Mouse (Mus musculus) midbrain, postnatal 0 days (tissue): ENCODE measurements around the gene Pcdh17. TPM values are rescaled to one million over a fixed set of nuclear protein-coding genes. Genes with fewer than 3 reads are reported as not detected.

Experiments used
- ATAC-seq: fragments of 200-750 bp; cut with Nextera tagmentation; 2 replicates; pipeline ENCODE4 v1.8.0; 2017; ENCODE audit warnings: moderate number of reproducible peaks, mild to moderate bottlenecking, moderate TSS enrichment, moderate library complexity; ENCODE audit not compliant: low FRiP score
- DNase-seq: peaks from one replicate; pipeline ENCODE4 v3.0.0-alpha.2; 2015; ENCODE audit warnings: low spot score
- H3K27ac ChIP-seq: fragments of 300-500 bp; sonication (generic); 2 replicates; pipeline ENCODE4 v1.5.1; 2014; ENCODE audit warnings: low read depth, mild to moderate bottlenecking, low read length, mixed read lengths
- H3K27me3 ChIP-seq: fragments of 300-500 bp; sonication (generic); 2 replicates; pipeline ENCODE4 v1.6.1; 2014; ENCODE audit warnings: low read length, control low read depth, mixed read lengths; ENCODE audit not compliant: insufficient read depth
- H3K36me3 ChIP-seq: fragments of 300-500 bp; sonication (generic); 2 replicates; pipeline ENCODE4 v1.6.1; 2014; ENCODE audit warnings: low read length, control low read depth, mixed read lengths; ENCODE audit not compliant: insufficient read depth
- H3K4me1 ChIP-seq: fragments of 300-500 bp; sonication (generic); 2 replicates; pipeline ENCODE4 v1.6.1; 2014; ENCODE audit warnings: mild to moderate bottlenecking, control low read depth, antibody characterized with exemption, low read length, mixed read lengths; ENCODE audit not compliant: insufficient read depth
- H3K4me2 ChIP-seq: fragments of 300-500 bp; sonication (generic); 2 replicates; pipeline ENCODE4 v1.6.1; 2014; ENCODE audit warnings: low read depth, mild to moderate bottlenecking, low read length, mixed read lengths; ENCODE audit not compliant: poor library complexity, severe bottlenecking
- H3K4me3 ChIP-seq: fragments of 300-500 bp; sonication (generic); 2 replicates; pipeline ENCODE4 v1.5.1; 2014; ENCODE audit warnings: low read depth, mild to moderate bottlenecking, low read length, moderate library complexity
- H3K9ac ChIP-seq: fragments of 300-500 bp; sonication (generic); replicated peaks from 2 replicates; pipeline ENCODE4 v1.6.1; 2014; ENCODE audit warnings: mild to moderate bottlenecking, low read length, moderate library complexity, mixed read lengths; ENCODE audit not compliant: poor library complexity, severe bottlenecking
- H3K9me3 ChIP-seq: fragments of 300-500 bp; sonication (generic); 2 replicates; pipeline ENCODE4 v1.6.1; 2016; ENCODE audit warnings: low read length, control low read depth
- CTCF ChIP-seq: IDR thresholded peaks from 2 replicates; pipeline ENCODE4 v1.5.1; 2016; ENCODE audit warnings: antibody characterized with exemption, mild to moderate bottlenecking
- WGBS: fragments of 180-500 bp; shearing (Covaris S2); extraction: QIAGEN DNeasy Blood & Tissue Kit; methylation state at CpG from one replicate; pipeline ENCODE4 v1.1.7; 2014; 5-methylcytosine and 5-hydroxymethylcytosine counted together
- polyA plus RNA-seq: library from polyadenylated mRNA; unstranded; fragments of >200 nt; fragmentation: Nextera tagmentation; extraction: Ambion mirVana; gene quantifications from 2 replicates; pipeline ENCODE4 v1.2.1, GENCODE M21; 2015
- total RNA-seq: library from RNA; depleted of rRNA; stranded (reverse); fragments of >200 nt; gene quantifications from 2 replicates; pipeline ENCODE4 v1.2.3, GENCODE M21; 2014

The Pcdh17 gene
- total and polyA plus RNA-seq, 2 experiments from 2014 or later = 42.2 to 79.3 TPM

GRCm38 (mm10) chr14:84511010-84511409 is 67.6 kb downstream of the Pcdh17 start:
- H3K4me2 ChIP-seq = no peak overlapping the region
- H3K4me1 ChIP-seq = no peaks in the 10 kb centered on the region
- no peaks in the 10 kb centered on the region for H3K9me3 ChIP-seq
- H3K36me3 ChIP-seq = no peaks in the 10 kb centered on the region
- H3K27me3 ChIP-seq = no peaks in the 10 kb centered on the region
- H3K9ac ChIP-seq = no peak overlapping the region
- no peak overlapping the region for H3K4me3 ChIP-seq
- 98% methylated on average over 2 of the region's 2 CpGs for WGBS
- DNase-seq = no peak
- ATAC-seq = no peak
- no peak overlapping the region for H3K27ac ChIP-seq
- TF ChIP-seq CTCF = no peak

- H3K4me2 ChIP-seq = no peak overlapping the region
- no peaks in the 10 kb centered on the region for H3K9me3 ChIP-seq
- DNase-seq (no peak), ATAC-seq (no peak)
- WGBS = 8% methylated on average over 2 of the region's 2 CpGs
- H3K27me3 ChIP-seq = no peaks in the 10 kb centered on the region
- H3K36me3 ChIP-seq = peaks cover 5% of the 10 kb centered on the region; the same call in 1 of the 2 replicates
- H3K27ac ChIP-seq = no peak overlapping the region
- H3K4me1 ChIP-seq = no peaks in the 10 kb centered on the region
- TF ChIP-seq CTCF = no peak
- no peak overlapping the region for H3K9ac ChIP-seq
- H3K4me3 ChIP-seq = no peak overlapping the region
Measured at GRCm38 (mm10) chr14:84532397-84532796, 89.0 kb downstream of the Pcdh17 start.

GRCm38 (mm10) chr14:84535264-84535663 is 91.9 kb downstream of the Pcdh17 start:
- Histone ChIP-seq H3K27ac (no peak overlapping the region), H3K36me3 (peaks cover 5% of the 10 kb centered on the region; the same call in 1 of the 2 replicates), H3K9me3 (no peaks in the 10 kb centered on the region), H3K4me3 (no peak overlapping the region), H3K9ac (no peak overlapping the region), H3K4me2 (no peak overlapping the region), H3K4me1 (no peaks in the 10 kb centered on the region), H3K27me3 (no peaks in the 10 kb centered on the region)
- TF ChIP-seq CTCF = no peak
- DNase-seq (no peak), ATAC-seq (no peak)

- ATAC-seq = no peak
- 82% methylated on average over 3 of the region's 3 CpGs for WGBS
- Histone ChIP-seq H3K9me3 (no peaks in the 10 kb centered on the region), H3K4me3 (no peak overlapping the region), H3K9ac (no peak overlapping the region), H3K4me1 (no peaks in the 10 kb centered on the region; the same call in 1 of the 2 replicates), H3K4me2 (no peak overlapping the region), H3K36me3 (no peaks in the 10 kb centered on the region), H3K27ac (no peak overlapping the region), H3K27me3 (no peaks in the 10 kb centered on the region)
- DNase-seq = peak; percentile 26
- TF ChIP-seq CTCF = no peak
Measured at GRCm38 (mm10) chr14:84541838-84542237, 98.5 kb downstream of the Pcdh17 start.

- H3K4me3 ChIP-seq = no peak overlapping the region
- no peak overlapping the region for H3K4me2 ChIP-seq
- no peaks in the 10 kb centered on the region for H3K9me3 ChIP-seq
- no peak for ATAC-seq
- H3K9ac ChIP-seq = no peak overlapping the region
- no peaks in the 10 kb centered on the region for H3K27me3 ChIP-seq
- TF ChIP-seq CTCF = no peak
- 49% methylated on average over 2 of the region's 2 CpGs for WGBS
- H3K36me3 ChIP-seq = no peaks in the 10 kb centered on the region
- H3K4me1 ChIP-seq = no peaks in the 10 kb centered on the region; the same call in 1 of the 2 replicates
- DNase-seq = no peak
- H3K27ac ChIP-seq = no peak overlapping the region
Measured at GRCm38 (mm10) chr14:84545968-84546367, 102.6 kb downstream of the Pcdh17 start.

- no peak for TF ChIP-seq CTCF
- no peak overlapping the region for H3K27ac ChIP-seq
- H3K4me3 ChIP-seq = no peak overlapping the region
- H3K4me1 ChIP-seq = no peaks in the 10 kb centered on the region; the same call in 1 of the 2 replicates
- no peaks in the 10 kb centered on the region for H3K36me3 ChIP-seq
- ATAC-seq (peak; percentile 66; the same call in 1 of the 2 replicates), DNase-seq (peak; percentile 80)
- H3K9me3 ChIP-seq = no peaks in the 10 kb centered on the region
- H3K4me2 ChIP-seq = no peak overlapping the region
- H3K27me3 ChIP-seq = no peaks in the 10 kb centered on the region
- no peak overlapping the region for H3K9ac ChIP-seq
- WGBS = 50% methylated on average over 10 of the region's 10 CpGs
Measured at GRCm38 (mm10) chr14:84547513-84548194, 104.3 kb downstream of the Pcdh17 start.
